ENCODE assay signal across 8 mouse cellular contexts in the genomic region with DNA sequence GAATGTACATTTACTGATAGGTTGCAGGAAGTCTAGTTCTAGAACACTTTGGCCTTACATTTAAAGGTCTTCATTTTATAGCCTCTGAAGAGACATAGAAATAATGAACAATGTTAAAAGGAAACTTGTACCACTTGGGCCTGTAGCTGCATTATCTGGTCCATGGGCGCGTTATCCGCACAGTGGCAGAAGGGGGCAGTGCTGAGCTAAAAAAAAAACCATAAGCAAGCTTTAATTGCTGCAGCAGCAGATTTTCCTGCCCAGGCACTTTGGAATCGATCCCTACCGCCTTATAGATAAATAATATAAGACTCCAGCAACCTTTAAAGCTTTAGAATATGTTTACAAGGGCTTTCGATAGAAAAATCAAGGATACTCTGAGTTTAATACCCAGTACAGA.
DNase-seq lines count a peak whose midpoint lies in the region; ATAC-seq and TF ChIP-seq lines count a peak whose summit lies in the region.
"Had no signal": no experiment of that assay in that cellular context is flagged by ENCODE, and none has a peak within 500 bp of the region (broad histone marks: within the 10 kb centered on the region; RNA-seq: fewer than 3 reads in every experiment).

No protein-coding gene starts in this region.

- no peaks in the 10 kb centered on the region for H3K36me3 ChIP-seq in kidney, postnatal 0 days (ENCODE audit: insufficient read depth, low read length)
- H3K36me3 ChIP-seq in kidney, embryonic 16.5 days (ENCODE audit: insufficient read depth, low read length) = no peaks in the 10 kb centered on the region

- H3K4me2 ChIP-seq in kidney, postnatal 0 days (ENCODE audit: low read length) = no peak overlapping the region
- no peak overlapping the region for H3K4me2 ChIP-seq in kidney, embryonic 16.5 days (replicated peaks; ENCODE audit: low read depth, low read length)

- no peak overlapping the region for H3K27ac ChIP-seq in kidney, postnatal 0 days
- H3K27ac ChIP-seq in kidney, embryonic 16.5 days (ENCODE audit: low read length) = no peak overlapping the region

- in situ Hi-C loops in Patski (cut with MboI; ENCODE audit: low pct_unique_long_range_greater_than_20kb) = loop anchor here (5.0 kb wide), 1 partner anchor 256 kb away; no protein-coding TSS in a partner anchor

- no peak overlapping the region for H3K9ac ChIP-seq in kidney, postnatal 0 days (ENCODE audit: low read depth, low read length)
- no peak overlapping the region for H3K9ac ChIP-seq in kidney, embryonic 16.5 days (replicated peaks; ENCODE audit: low read length)

- 19% methylated on average over 6 of the region's 6 CpGs for WGBS in kidney, postnatal 0 days
- WGBS in kidney, embryonic 16.5 days = 21% methylated on average over 6 of the region's 6 CpGs

- H3K4me3 ChIP-seq in kidney, postnatal 0 days (replicated peaks; ENCODE audit: low read depth, low read length) = no peak overlapping the region
- no peak overlapping the region for H3K4me3 ChIP-seq in kidney, embryonic 16.5 days (ENCODE audit: low read length)
- H3K4me3 ChIP-seq: megakaryocyte, embryonic 14.5 days had no signal

- POLR2A ChIA-PET in Patski (lab: Charles Lee) = interaction anchor here (1.2 kb wide), 1 partner anchor 258 kb away, joined by 3 read pairs; no protein-coding TSS in a partner anchor

- peak; percentile 82 for TF ChIP-seq CTCF in kidney, postnatal 0 days (IDR thresholded peaks at IDR 0.05; ENCODE audit: low read depth)
- peak; percentile 71 for TF ChIP-seq CTCF in Patski (IDR thresholded peaks at IDR 0.05)

- no peaks in the 10 kb centered on the region for H3K4me1 ChIP-seq in kidney, postnatal 0 days (replicated peaks; ENCODE audit: insufficient read depth, low read length)
- H3K4me1 ChIP-seq in kidney, embryonic 16.5 days (ENCODE audit: insufficient read depth, low read length) = no peaks in the 10 kb centered on the region

- no peaks in the 10 kb centered on the region for H3K27me3 ChIP-seq in kidney, postnatal 0 days (ENCODE audit: insufficient read depth, low read length)
- no peaks in the 10 kb centered on the region for H3K27me3 ChIP-seq in kidney, embryonic 16.5 days (ENCODE audit: insufficient read depth, low read length)
- H3K27me3 ChIP-seq in Patski = peaks cover 4% of the 10 kb centered on the region
- H3K27me3 ChIP-seq: megakaryocyte, embryonic 14.5 days had no signal

- peak; percentile 66 for DNase-seq in kidney, postnatal 0 days (ENCODE audit: low spot score)
- DNase-seq in CD8-positive naive resting alpha-beta T cell, adult 2 months (ENCODE audit: low read depth in 2 of 2, low spot score in 2 of 2) = peak; percentile 14 to 31
- DNase-seq in Patski (ENCODE audit: low read depth, low spot score) = no peak
- DNase-seq in cerebellum, postnatal 36 days = peak; percentile 45 to 55
- peak; percentile 60 to 62 for DNase-seq in kidney, postnatal 4 days
- DNase-seq in retina, embryonic 14.5 days (ENCODE audit: low spot score) = peak; percentile 75

- ATAC-seq in kidney, postnatal 0 days (replicated peaks; ENCODE audit: low FRiP score, low read depth) = no peak
- ATAC-seq in kidney, embryonic 16.5 days (ENCODE audit: low FRiP score, low TSS enrichment) = no peak; the same call in 1 of the 2 replicates
- ATAC-seq in Patski = no peak

- CTCF ChIA-PET in Patski (lab: Charles Lee) = interaction anchor here (0.7 to 2.7 kb wide), 7 partner anchors 16 to 367 kb away, joined by 3 to 9 read pairs (median 3); no protein-coding TSS in a partner anchor

- no peaks in the 10 kb centered on the region for H3K9me3 ChIP-seq in kidney, postnatal 0 days (replicated peaks; ENCODE audit: low read length)
- no peaks in the 10 kb centered on the region for H3K9me3 ChIP-seq in kidney, embryonic 16.5 days (ENCODE audit: low read length)
- H3K9me3 ChIP-seq: megakaryocyte, embryonic 14.5 days had no signal
